Mouse (Mus musculus): ENCODE measurements around the gene Camk2d. TPM values are rescaled to one million over a fixed set of nuclear protein-coding genes. Genes with fewer than 3 reads are reported as not detected.

Gene Camk2d
- total RNA-seq, 2 experiments from 2014 or later: 176 to 181 TPM

- intact Hi-C loops (cut with DNase I): loop anchor here (1.0 to 10.0 kb wide), 8 partner anchors 60 to 807 kb away; no protein-coding TSS in a partner anchor
- DNase-seq (ENCODE audit: extremely low spot score in 1 of 2, low spot score in 2 of 2): peak in 1 of 2 experiments; percentile 22
- no peak for TF ChIP-seq CTCF (IDR thresholded peaks at IDR 0.05)
- Histone ChIP-seq H3K27ac (peak overlapping the region; percentile 92), H3K4me3 (peak overlapping the region; percentile 73)
These were observed 1.7 kb downstream of the Camk2d start for GRCm38 (mm10) chr3:126597596-126598328.

DNA sequence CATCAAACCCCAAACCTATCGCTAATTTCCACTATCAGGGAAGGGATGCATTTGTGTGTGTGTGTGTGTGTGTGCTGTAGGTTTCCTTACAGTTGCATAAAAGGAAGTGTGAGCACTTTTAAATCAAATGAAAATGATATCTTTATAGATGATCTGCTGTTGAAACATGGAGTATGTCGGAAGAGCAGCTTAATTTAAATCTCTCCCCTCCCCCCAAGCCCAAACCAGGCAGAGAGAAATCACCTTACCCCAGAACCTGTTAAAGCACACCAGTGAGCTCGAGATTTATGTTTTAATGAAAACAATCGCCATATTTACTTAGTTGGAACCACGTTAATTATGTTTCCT lies 2.2 kb downstream of the Camk2d start:
- intact Hi-C loops (cut with DNase I): loop anchor here (5.0 to 10.0 kb wide), 5 partner anchors 61 to 806 kb away; no protein-coding TSS in a partner anchor
- no peak for DNase-seq (ENCODE audit: extremely low spot score in 1 of 2, low spot score in 2 of 2)
- H3K27ac ChIP-seq: peak overlapping the region; percentile 92
- H3K4me3 ChIP-seq: peak overlapping the region; percentile 73
- no peak for TF ChIP-seq CTCF (IDR thresholded peaks at IDR 0.05)

DNA sequence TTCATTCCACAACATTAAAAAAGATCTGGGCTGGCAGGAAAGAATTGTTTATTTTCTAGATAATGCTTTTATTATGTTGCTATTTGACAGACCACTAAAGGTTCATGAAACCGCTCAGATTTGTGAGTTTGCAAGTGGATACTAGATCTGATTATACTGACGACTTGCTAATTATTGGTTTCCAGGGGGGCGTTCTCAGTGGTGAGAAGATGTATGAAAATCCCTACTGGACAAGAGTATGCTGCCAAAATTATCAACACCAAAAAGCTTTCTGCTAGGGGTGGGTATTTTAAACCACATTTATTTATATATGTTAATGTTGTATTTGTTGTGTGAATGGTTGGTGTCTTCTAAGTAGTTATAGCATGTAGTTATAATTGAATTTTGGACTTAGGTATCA lies 2.8 kb downstream of the Camk2d start:
- intact Hi-C loops (cut with DNase I): loop anchor here (5.0 to 10.0 kb wide), 5 partner anchors 62 to 806 kb away; no protein-coding TSS in a partner anchor
- no peak for DNase-seq (ENCODE audit: extremely low spot score in 1 of 2, low spot score in 2 of 2)
- H3K4me3 ChIP-seq: peak overlapping the region; percentile 73
- H3K27ac ChIP-seq: no peak overlapping the region
- no peak for TF ChIP-seq CTCF (IDR thresholded peaks at IDR 0.05)

GRCm38 (mm10) chr3:126599335-126599734 lies 3.2 kb downstream of the Camk2d start:
- no peak for DNase-seq (ENCODE audit: extremely low spot score in 1 of 2, low spot score in 2 of 2)
- TF ChIP-seq CTCF (IDR thresholded peaks at IDR 0.05): no peak
- H3K27ac ChIP-seq: no peak overlapping the region
- intact Hi-C loops (cut with DNase I): loop anchor here (5.0 to 10.0 kb wide), 5 partner anchors 62 to 805 kb away; no protein-coding TSS in a partner anchor
- peak overlapping the region; percentile 73 for H3K4me3 ChIP-seq

GRCm38 (mm10) chr3:126599936-126600335 lies 3.8 kb downstream of the Camk2d start:
- Histone ChIP-seq H3K27ac (no peak overlapping the region), H3K4me3 (no peak overlapping the region)
- intact Hi-C loops (cut with DNase I): loop anchor here (5.0 to 10.0 kb wide), 5 partner anchors 63 to 805 kb away; no protein-coding TSS in a partner anchor
- TF ChIP-seq CTCF (IDR thresholded peaks at IDR 0.05): no peak
- DNase-seq (ENCODE audit: extremely low spot score in 1 of 2, low spot score in 2 of 2): no peak

DNA sequence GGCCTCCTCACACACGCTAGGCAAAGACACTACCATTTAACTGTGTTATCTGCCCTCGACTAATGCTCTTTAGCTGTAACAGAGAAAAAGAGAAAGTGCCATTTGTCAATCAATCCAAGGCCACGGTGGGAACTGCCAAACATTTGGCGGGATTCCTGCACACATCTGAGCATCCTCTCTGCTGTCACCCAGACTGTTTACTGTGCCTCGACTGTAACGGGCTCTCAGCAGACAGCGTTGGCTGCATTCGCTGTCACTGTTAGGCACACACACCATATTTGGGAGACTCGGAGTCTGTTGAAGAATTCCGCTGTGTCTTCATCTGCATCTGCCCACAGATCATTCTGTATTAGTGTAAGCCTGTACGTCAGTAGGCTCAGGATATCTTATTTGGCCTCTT lies 6.7 kb downstream of the Camk2d start:
- Histone ChIP-seq H3K4me3 (no peak overlapping the region), H3K27ac (no peak overlapping the region)
- no peak for TF ChIP-seq CTCF (IDR thresholded peaks at IDR 0.05)
- intact Hi-C loops (cut with DNase I): no loop called here
- DNase-seq (ENCODE audit: extremely low spot score in 1 of 2, low spot score in 2 of 2): no peak

DNA sequence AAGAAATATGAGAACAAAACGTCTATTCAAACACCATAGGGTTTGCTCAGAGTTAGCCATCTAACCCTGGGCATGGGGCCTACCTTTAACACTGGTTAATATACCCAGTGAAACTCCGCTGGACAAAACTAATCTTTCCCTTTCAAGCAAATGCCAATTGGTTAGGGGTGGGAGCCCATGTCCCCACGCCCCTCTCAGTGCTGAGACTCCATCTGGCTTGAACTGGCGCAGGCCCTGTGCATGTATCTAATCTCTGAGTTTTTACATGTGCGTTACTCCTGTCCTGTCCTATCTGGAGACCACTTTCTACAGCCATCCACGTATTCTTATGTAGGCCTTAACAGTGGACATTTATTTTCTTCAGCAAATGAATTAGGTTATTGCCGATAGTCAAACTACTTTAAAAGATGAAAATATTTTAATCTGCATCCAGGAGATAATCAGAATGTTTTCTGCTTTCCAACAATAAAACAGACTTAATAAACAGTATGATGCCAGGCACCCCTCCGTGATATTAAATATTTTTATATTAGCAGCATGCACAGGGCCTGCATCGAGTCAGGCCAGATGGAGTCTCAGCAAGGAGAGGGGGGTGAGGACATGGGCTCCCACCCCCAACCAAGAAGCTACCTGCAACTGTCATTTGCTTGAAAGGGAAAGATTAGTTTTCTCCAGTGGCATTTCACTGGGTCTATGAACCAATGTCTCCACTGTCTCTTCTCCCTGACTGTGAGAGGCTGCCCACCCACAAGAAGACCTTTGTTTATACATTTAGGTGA lies 8.7 kb downstream of the Camk2d start:
- intact Hi-C loops (cut with DNase I): no loop called here
- Histone ChIP-seq H3K4me3 (no peak overlapping the region), H3K27ac (no peak overlapping the region)
- no peak for TF ChIP-seq CTCF (IDR thresholded peaks at IDR 0.05)
- DNase-seq (ENCODE audit: extremely low spot score in 1 of 2, low spot score in 2 of 2): no peak

- H3K4me3 ChIP-seq: no peak overlapping the region
- no peak for DNase-seq (ENCODE audit: extremely low spot score in 1 of 2, low spot score in 2 of 2)
- TF ChIP-seq CTCF (IDR thresholded peaks at IDR 0.05): no peak
- no peak overlapping the region for H3K27ac ChIP-seq
- intact Hi-C loops (cut with DNase I): no loop called here
These were observed 13.2 kb downstream of the Camk2d start for GRCm38 (mm10) chr3:126609310-126609709.

- intact Hi-C loops (cut with DNase I): no loop called here
- no peak overlapping the region for H3K4me3 ChIP-seq
- no peak for TF ChIP-seq CTCF (IDR thresholded peaks at IDR 0.05)
- DNase-seq (ENCODE audit: extremely low spot score in 1 of 2, low spot score in 2 of 2): no peak
- H3K27ac ChIP-seq: no peak overlapping the region
These were observed 13.8 kb downstream of the Camk2d start for GRCm38 (mm10) chr3:126609795-126610451.

- no peak for TF ChIP-seq CTCF (IDR thresholded peaks at IDR 0.05)
- intact Hi-C loops (cut with DNase I): no loop called here
- DNase-seq (ENCODE audit: extremely low spot score in 1 of 2, low spot score in 2 of 2): no peak
- Histone ChIP-seq H3K4me3 (no peak overlapping the region), H3K27ac (no peak overlapping the region)
These were observed 15.5 kb downstream of the Camk2d start for GRCm38 (mm10) chr3:126611624-126612023.

DNA sequence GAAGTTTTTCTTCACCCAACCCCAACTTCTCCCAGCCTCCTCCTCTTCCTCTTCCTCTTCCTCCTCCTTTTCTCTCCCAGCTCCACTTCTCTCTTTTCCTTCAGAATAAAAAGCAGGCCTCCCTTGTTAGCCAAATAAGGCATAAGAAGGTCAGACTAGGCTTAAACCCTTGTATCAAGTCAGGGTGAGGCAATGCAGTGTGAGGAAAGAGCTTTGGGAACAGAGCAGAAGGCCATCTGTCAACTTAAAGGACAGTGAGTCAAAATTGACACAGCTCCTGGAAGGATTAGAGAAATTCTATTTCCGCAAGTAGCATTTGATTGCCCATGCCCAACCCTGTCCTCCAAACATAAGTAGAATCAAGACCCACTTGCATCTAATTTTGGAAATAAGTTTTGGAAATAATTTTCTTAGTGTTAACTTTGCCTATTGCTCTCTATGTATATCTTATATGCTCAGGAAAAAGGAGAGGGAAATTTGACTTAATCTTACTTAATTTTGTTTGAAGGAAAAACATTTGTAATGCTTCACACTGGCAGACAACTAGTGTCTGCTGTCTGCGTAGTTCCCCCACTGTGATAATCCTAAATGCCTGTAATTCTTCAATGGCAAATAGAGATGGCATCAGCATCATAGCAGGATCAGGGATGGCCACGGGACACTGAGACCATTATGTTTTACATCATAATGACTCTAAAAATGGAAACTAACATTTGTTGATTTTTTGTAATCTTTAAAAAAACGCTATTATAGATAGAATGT lies 16.8 kb downstream of the Camk2d start:
- no peak overlapping the region for H3K4me3 ChIP-seq
- TF ChIP-seq CTCF (IDR thresholded peaks at IDR 0.05): no peak
- no peak for DNase-seq (ENCODE audit: extremely low spot score in 1 of 2, low spot score in 2 of 2)
- no peak overlapping the region for H3K27ac ChIP-seq
- intact Hi-C loops (cut with DNase I): no loop called here

Data from left cerebral cortex, adult 2 months (tissue).